Mouse (Mus musculus) common myeloid progenitor, adult 5-6 weeks (primary cell): ENCODE results near the gene Pid1. TPM values are rescaled to one million over a fixed set of nuclear protein-coding genes. Genes with fewer than 3 reads are reported as not detected.
"Not testable (repeated sequence)": the region's sequence is repeated elsewhere in the genome, so short reads cannot be mapped to it uniquely, and the experiment has no call there.

ENCODE experiments used
- ATAC-seq: replicated peaks from 2 replicates; pipeline ENCODE4 v1.8.0; 2016; ENCODE audit warnings: low read depth, mild to moderate bottlenecking, moderate TSS enrichment, inconsistent platforms; ENCODE audit not compliant: poor library complexity, severe bottlenecking
- total RNA-seq: library from RNA; stranded (forward); fragments of 200-1000, 187-1606 nt; gene quantifications from 2 replicates; pipeline ENCODE4 v1.2.3, GENCODE M21; 2017

Pid1 gene
- total RNA-seq, 1 experiment from 2014 or later = 1.8 TPM

GRCm38 (mm10) chr1:84361389-84361788 is 2.6 kb downstream of the Pid1 start:
- ATAC-seq = no peak

DNA sequence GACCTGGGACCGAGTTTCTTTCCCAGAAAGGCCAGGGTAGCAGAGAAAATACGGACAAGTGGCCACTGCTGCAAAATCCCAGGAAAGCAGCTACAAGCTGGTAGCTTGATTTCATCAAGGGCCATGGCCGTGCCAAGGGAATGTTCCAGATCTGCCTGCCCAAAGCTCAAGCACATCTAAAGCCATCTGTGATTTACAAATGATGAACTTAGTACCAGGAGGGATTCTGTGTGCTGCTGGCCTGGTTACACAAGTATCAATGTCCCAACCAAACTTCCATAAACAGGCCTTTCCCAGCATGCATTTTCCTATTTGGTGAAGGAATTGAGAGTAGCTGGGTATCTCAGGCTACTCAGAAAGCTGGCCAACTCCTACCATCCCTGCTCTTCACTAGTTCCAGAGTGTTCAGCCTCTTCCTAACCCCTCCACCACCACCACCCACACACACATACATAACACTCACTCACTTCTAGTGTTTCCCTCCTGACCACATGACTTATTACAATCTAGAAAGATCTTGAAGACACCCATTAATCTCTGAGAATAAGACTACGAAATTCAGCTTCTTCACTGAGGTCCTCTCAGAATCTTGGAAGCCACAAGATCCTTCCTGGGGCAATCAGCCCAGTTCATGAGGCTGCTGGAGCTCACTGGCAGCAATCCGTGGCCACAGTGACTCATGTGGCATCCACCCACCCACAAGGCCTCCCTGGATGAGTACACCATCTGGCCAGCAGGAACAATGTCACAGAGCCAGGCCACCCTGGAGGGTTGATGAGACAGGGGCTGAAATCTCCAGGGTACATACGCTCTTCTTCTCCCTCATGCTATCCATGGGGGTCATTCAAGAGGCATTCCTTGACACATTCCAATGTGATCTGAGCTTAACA is 4.1 kb downstream of the Pid1 start:
- peak; percentile 81 for ATAC-seq

- ATAC-seq = no peak
Observed at GRCm38 (mm10) chr1:84357216-84357615, 6.8 kb downstream of the Pid1 start.

DNA sequence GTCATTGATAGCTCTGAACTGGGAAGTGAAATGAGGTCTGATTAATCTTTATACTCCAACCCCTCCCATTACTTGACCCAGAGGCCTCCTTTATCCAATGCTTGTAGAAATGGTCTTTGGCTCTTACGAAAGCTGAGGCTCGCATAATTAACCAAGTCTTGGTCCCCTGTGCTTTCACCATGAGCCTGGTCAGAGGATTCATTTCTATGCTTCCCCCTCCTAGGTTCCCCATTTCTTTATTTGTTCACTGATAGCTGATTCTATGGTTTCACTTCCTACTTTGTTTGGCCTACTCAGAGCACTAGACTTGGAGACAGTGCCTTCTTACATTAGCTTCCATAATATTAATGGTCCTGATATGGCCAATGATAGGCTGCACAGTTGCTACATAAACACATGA is 13.7 kb downstream of the Pid1 start:
- peak; percentile 100 for ATAC-seq

DNA sequence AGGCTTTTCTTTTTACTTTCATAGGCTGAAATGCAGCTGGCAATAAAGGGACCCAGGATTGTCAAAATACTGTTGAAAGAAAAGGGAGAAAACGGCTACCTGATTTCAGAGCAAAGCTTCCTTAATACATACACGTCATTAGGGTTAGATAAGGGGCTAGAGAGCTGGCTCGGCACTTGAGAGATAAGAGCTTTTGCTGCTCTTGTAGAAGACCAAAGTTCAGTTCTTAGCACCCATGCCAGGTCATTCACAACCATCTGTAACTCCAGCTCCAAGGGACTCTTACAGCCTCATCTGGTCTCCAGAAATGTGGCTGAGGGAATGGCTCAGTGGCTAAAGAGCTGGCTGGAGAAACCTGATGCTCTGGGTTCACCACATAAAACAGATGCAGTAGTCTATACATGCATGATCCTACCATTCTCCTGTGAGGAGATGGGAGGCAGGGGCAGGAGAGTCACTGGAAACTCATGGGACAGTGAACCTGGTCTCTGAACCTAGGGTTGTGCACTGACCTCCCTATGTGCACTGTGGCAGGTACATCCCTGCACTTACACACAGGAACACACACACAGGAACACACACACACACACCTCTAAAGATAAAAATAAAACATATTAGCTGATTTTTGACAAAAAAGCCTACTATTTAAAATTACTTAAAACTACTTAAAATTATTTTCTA is 16.0 kb downstream of the Pid1 start:
- no peak for ATAC-seq

DNA sequence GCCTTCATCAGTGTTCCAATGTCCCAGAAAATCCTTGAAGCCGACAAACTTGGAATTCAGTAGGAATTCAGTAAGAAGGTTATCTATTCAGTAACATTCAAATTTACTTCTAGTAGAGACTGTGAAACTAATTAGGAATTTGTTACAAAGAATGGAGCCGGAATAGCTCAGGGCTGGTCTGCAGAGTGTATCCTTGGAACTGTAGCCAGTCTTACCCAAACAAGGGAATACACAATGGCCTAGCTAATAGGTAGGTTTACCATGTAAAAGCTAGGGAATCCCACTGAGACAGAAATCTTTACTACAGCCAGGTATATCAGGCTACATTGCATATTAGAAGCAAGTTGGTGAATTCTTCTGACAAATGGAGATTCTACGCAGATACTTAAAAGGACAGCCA is 31.2 kb downstream of the Pid1 start:
- not testable (repeated sequence) for ATAC-seq

DNA sequence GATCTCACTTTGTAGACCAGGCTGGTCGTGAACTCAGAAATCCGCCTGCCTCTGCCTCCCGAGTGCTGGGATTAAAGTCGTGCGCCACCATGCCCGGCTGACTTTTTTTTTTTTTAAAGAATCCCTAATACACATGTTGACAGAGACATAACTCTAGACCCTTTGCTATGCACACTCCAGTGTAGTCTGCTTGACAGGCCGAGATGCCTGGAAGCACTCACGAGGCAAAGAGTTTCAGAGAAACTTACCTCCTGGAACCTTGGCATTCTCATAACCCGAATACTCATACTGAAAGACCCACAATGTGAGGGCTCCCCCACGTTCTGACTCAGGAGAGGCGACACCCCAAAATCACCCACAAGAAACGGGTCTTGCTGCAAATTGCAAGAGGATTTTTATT is 32.1 kb downstream of the Pid1 start:
- not testable (repeated sequence) for ATAC-seq

DNA sequence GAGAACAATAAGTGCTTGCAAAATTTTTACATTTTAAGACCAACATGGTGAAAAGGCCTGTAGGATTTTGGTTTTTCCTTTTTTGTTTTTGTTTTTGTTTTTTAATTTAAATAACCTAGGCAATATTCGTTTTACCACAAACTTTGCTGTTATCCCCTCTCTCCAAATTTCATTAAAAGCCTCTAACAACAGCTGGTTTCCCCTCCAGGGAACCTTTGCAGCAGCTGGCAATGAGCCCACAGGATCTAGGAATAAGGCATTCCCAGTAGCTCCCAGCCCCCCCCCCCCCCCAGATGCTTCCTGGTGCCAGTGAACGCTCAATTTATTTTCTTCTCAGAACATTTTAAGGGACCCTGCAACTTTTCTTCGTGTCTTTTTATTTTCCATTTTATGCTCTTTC is 38.7 kb downstream of the Pid1 start:
- no peak for ATAC-seq

DNA sequence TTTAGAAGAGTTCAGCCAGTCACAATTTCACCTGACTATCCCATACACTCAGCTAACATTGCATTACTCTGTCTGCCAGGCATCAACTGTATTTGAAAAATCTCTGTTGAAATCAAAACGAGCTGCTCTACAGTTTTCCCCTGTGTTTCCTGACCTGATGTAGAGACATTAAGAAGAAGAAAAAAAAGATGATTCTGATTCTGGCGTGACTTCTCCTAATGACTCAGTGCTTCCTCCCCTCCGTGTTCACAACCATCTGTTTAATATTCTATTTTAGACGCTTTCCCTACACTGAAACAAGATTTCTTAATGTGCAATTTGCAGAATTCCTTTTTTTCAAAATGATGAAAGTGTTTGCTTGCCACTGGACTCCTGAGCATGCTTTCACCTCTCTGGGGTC is 42.7 kb downstream of the Pid1 start:
- no peak for ATAC-seq

DNA sequence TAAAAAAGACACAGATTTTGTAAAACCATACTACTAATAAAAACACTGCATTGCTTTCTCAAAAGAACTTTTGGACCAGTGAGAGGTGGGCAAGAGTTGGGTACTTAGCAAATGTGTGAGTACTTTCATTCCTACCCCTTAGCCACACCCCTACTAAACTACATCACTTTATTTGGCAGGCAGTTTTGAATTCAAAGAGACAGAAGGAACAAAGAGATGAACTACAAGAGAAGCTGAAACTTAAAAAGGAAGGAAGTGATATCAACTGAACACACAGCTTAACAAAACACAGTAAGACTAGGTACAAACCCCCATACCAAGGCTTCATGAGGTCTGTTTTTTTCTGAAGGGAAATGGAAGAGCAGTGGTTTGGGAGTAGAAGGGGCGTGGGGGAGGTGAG is 45.4 kb downstream of the Pid1 start:
- ATAC-seq = peak; percentile 59

DNA sequence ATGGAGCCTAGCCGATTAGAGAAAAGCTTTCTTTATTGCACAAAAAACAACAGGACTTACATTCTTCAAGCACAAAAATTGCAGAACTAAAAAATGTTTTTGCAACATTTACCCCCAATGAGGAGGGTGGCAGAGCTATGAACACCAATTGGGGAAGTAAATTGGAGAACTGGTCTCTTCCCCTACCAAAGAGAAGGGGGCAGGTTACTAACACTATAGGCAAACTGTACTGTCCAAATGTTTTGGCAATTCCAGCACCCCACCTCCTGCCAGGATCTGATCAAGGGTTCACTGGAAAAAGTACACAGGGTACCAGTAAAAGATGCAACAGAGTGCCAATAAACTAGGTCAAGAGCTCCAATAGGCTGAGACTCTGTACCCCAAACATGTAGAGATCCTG is 46.2 kb downstream of the Pid1 start:
- peak; percentile 94 for ATAC-seq

GRCm38 (mm10) chr1:84309966-84310460 is 54.0 kb downstream of the Pid1 start:
- ATAC-seq = no peak

GRCm38 (mm10) chr1:84305713-84306421 is 58.1 kb downstream of the Pid1 start:
- no peak for ATAC-seq

- peak; percentile 98 for ATAC-seq
Observed at GRCm38 (mm10) chr1:84302788-84303187, 61.2 kb downstream of the Pid1 start.

DNA sequence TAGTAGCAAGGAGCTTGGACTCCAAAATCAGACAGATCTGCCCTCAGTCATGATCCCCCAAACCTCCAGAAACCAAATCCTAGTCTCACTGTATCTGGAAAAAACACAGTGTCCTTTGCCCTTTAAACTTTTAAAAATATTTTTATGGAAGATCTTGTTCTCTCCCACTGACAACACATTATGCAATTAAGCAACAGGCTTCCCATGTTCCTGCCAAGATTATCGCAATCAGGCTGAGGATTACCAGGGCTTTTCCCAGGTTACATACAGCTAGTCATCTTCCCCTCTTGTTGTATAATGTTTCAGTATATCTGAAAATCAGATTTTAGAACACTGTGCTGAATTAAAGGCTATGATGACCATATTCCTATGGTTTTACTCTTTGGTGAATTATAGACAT is 64.3 kb downstream of the Pid1 start:
- ATAC-seq = no peak

DNA sequence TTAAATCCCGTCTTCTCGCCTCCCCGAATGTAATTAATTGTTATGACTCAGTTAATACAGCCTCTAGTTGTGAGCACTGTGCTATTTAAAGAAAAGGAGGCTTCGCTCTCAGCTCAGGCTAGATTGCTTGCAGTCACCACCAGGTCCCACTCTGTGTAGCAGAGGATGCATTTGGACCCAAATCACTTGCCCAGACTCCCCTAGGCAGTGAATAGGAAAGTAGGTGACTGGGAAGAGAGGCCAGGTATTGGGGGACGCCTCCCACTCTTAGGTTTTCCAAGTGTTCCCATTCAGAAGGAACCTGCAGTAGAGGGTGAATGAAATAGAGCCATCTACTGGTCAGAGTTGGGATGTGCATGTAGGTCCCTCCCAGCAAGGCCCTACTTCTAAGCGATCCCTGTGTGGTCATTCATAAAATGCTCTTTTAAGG is 77.3 kb downstream of the Pid1 start:
- ATAC-seq = peak; percentile 73

DNA sequence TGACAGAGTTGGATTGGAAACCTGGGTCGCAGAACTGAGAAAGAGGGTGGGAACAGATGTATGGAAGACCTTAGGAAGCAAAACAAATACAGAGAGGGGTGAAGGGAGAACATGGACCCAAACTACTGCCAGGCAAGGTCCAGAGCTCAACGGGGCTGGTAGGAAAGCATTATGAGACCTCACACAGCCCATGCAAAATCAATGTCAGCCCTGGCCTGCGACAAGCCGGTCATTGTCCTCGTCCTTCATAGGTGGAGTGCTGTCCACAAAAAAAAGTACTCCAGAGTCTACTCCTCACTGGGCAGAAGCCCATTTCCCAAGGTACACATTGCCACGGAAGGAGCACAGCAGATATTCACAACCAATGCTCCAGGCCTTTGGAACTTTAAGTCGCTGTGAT is 78.4 kb downstream of the Pid1 start:
- ATAC-seq = no peak

DNA sequence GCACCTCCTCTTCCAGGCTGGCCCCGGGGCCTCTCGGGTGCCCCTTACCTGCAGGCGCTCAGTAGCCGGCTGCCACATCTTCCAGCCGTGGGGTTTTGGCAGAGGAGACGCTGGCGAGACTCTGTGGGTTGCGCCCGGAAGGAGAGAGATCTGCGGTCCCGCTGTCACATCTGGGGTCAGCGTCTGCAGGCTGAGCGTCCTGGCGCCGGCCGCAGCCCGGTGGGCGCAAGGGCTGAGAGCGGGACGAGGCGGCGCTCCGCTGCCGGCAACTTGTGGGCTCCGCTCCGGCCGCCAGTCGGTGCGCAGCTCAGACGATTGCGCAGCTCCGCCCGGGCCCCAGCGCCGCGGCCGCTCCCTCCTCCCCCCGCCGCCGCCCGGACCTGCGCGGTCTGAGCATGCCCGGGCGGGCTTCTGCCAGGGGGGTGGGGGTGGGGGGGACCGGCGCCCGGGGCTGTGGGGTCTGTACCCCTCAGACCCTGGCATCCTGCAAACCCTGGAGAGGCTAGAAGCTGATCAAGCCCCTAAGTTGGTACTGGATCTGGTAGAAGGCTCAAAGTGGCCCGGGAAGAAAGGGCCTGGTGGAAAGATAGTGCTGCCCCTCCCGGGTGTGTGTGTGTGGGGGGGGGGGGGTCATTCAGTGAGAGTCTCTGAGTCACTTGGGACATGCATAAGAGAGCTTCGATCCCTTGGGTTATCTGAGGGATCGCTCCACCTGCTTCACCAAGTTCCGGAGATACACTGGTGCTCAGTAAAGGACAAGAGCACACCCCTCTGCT is 79.5 kb downstream of the Pid1 start:
- ATAC-seq = peak; percentile 82

- ATAC-seq = no peak
Observed at GRCm38 (mm10) chr1:84283119-84283518, 80.9 kb downstream of the Pid1 start.

GRCm38 (mm10) chr1:84280171-84280570 is 83.8 kb downstream of the Pid1 start:
- ATAC-seq = no peak
